Mouse (Mus musculus) spleen, postnatal 36 days (tissue): ENCODE results near the gene Arfgap3.
A peak's percentile ranks its signal among the peaks of the same experiment; 100 is the strongest.
"Not testable (repeated sequence)": the region's sequence is repeated elsewhere in the genome, so short reads cannot be mapped to it uniquely, and the experiment has no call there.

Source experiments
- DNase-seq, 2 experiments: peaks; one replicate each; pipeline ENCODE4 v3.0.0; 2022; ENCODE audit warnings: low spot score in 2 of 2, mixed read lengths in 1 of 2

The Arfgap3 gene

GRCm38 (mm10) chr15:83349954-83350711 is at the start of gene Arfgap3:
Gene Arfgap3, minus strand, starts transcription at chr15:83350247.
- peak; percentile 89 to 90 for DNase-seq

DNA sequence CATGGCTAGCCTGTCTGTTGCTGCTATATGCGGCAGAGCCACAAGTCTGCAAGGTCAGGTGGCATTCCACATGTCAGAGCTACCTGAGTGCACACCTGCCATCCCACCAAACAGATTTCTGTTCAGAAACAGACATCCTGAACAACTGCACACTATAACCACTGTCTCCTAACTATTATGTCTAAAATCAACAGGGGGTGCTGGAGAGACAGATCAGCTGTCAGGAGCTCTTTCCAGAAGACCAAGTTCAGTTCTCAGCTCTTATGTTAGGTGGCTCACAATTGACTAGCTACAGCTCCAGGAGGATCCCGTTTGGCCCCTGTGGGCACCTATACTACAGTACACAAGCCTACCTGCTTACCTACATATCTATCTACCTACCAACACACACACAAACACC is 42.7 kb upstream of the Arfgap3 start:
- no peak for DNase-seq

DNA sequence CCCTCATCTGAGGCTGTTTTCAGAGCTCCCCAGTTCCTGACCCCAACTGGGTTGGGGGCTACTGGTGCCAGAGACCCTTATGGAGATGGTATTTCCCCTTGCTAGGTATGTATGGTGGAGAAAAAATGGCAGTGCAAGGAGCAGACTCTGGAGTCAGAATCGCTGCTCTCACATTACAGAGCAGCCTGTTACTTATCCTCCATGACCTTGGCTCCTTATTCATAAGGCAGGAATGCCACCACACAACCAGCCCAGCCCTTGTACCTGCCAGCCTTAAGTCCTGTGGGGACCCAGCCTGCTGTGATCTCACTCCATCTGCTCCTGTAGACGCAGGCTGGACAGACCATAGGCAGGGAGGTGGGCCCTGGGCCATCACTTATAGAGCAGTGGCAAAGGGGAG is 37.9 kb upstream of the Arfgap3 start:
- no peak for DNase-seq

DNA sequence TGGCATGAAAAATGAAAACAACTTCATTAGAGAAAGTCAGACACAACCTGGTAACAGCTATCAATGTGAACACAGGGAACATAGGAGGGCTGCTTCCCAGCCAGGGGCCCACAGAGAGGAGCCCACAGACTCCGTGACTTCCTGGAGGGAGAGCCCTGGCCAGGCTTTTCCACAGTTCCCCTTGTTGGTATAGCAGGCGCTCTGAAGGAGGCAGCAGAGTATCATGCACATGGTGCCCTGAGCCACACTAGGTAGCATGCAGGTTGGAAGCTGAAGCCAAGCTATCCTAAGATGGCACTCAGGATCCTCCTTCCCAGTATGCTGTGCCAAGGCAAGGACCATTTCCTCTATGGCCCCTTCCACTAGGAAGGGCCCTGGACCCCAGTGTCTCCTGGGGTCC is 33.6 kb upstream of the Arfgap3 start:
- no peak for DNase-seq

DNA sequence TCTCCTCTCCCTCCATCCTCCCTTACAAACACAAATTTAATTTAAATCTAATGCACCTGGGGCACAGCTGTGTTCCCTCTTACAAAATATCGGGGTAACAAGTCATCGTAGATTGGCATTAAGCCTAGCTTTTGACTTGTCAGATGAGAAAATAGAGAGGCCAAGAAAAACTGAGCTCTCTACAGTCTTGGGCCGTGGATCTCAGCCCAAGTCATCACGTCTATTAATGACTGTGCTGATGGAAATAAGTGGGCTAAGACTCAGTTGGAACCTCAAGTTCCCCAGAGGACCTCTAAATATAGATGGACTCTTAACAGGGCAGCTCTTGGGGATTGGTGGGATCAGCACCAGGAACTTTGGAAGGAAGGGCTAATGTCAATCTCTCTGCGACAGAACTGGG is 33.1 kb upstream of the Arfgap3 start:
- no peak for DNase-seq

DNA sequence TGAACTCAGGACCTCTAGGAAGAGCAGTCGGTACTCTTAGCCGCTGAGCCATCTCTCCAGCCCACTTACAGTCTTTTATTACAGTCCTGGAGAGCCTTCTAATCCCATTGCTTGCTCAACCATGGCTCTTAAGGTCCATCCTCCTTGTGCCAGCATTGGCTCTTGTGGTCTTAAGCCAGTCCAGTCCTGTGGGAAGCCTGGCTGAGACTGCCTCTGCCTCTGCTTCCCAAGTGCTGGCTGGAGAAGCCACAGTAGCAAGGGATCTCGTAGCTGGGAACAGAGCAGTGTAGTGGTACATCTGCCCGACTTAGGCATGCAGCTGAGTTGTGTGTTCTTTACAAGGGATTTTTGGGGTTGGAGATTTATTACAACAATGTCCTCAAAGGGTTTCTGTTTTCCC is 32.4 kb upstream of the Arfgap3 start:
- no peak for DNase-seq

DNA sequence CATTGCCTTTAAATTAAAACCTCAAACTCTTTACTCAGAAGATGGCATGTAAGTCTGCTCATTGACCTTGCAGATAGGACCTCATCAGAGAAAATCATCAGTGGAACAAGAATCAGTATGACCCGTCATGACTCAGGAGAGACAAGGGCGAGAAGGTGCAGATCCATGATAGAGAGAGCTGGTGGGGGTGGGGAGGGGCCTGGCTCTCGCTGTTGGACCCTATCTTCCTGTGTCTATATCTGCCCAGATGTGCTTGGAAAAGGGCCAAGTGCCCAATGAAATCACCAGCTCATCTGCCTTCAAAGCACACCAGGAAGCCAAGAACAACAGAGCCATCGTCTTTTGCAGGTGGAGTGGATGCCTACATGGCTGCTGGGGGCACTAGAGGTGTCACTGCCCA is 27.1 kb upstream of the Arfgap3 start:
- peak; percentile 28 to 59 for DNase-seq

DNA sequence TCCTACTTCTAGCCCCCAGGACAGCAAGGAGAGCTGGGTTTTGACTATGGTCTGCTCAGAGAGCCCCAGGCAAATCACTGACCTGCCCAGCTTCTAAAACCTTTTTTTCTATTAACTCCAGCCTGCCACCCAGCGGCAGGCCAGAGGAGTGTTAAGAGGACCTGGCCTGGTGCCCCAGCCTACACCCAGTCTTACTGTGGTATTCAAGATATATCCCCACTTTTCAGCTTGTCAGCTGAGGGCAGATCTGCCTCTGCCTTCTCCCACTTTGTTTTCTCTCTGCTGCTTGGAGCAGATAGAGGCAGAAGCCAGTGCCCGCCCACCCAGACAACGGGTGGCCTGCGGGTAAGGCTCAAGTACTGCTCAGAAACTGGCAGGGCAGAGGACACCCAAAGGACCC is 25.1 kb upstream of the Arfgap3 start:
- peak; percentile 64 to 79 for DNase-seq

GRCm38 (mm10) chr15:83374076-83374475 is 24.0 kb upstream of the Arfgap3 start:
- DNase-seq = no peak

GRCm38 (mm10) chr15:83368702-83369101 is 18.7 kb upstream of the Arfgap3 start:
- DNase-seq = not testable (repeated sequence)

GRCm38 (mm10) chr15:83368261-83368660 is 18.2 kb upstream of the Arfgap3 start:
- no peak for DNase-seq

DNA sequence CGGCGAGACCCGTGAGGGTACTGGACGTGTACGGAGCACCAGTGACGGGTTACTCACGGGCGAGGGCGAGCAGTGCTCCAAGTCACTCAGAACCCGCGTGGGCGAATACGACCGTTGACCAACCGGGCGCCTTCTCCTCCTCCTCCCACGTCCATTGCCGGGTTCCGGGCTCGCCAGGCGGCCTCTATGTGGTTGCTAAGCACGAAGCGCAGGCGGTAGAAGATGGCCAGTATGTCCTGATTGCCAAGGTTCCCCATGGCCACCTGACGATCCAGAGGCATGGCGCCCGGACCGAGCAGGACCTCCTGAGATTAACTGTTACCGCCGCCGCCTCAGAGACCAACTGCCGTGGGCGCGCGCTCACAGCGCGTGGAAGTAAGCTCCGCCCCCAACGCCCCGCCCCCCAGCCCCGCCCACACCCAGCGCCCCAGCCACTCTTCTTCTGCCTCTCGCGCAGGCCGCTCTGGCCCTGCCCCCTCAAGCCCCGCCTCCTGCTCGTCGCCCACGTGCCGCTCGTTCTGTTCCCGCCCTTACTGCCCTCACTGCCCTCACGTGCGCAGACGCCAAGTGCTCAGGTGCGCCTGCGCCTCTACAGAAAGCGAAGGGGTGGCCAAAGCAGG is 17.0 kb upstream of the Arfgap3 start:
- DNase-seq = peak; percentile 73 to 75

DNA sequence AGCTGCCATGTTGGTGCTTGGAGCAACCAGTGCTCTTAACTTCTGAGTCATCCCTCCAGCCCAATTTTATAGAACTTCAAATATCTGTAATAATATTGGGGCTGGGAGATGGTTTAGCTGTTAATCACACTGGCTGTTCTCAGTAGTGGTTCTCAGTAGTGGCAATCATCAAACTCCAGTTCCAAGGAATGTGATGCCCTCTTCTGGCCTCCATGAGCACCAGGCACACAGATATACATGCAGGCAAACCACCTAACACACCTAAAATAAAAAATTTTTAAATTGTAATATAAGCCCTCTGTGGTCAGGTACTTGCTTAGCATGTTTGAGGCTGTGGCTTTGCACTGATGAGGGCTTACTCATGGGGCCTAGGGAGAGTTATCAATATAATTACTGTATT is 15.7 kb upstream of the Arfgap3 start:
- DNase-seq = no peak

GRCm38 (mm10) chr15:83364194-83364593 is 14.1 kb upstream of the Arfgap3 start:
- DNase-seq = no peak

GRCm38 (mm10) chr15:83362813-83363212 is 12.8 kb upstream of the Arfgap3 start:
- not testable (repeated sequence) for DNase-seq

GRCm38 (mm10) chr15:83360899-83361298 is 10.9 kb upstream of the Arfgap3 start:
- DNase-seq = not testable (repeated sequence)

DNA sequence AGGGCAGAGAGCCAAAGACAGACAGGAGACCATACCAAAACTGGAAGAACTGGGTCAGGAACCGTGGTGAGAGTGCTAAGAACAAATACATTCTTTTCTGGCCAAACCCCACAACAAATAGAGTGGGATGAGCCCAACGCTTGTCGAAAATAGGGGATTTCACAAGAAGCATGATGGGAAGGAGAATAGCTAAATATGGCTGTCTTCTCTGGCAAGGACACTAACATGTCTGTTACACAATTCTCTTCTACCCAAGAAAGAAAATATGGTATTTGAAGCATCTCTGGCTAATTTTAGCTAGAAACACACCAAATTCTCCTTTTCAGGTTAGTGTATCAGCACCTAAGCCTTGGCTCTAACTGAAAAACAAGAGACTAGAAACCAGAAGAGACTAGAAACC is 10.1 kb upstream of the Arfgap3 start:
- DNase-seq = no peak

GRCm38 (mm10) chr15:83358476-83358875 is 8.4 kb upstream of the Arfgap3 start:
- no peak for DNase-seq

- no peak for DNase-seq
These were observed 1.5 kb upstream of the Arfgap3 start for GRCm38 (mm10) chr15:83351546-83351945.

GRCm38 (mm10) chr15:83350859-83351258 is 812 bp upstream of the Arfgap3 start:
- no peak for DNase-seq

DNA sequence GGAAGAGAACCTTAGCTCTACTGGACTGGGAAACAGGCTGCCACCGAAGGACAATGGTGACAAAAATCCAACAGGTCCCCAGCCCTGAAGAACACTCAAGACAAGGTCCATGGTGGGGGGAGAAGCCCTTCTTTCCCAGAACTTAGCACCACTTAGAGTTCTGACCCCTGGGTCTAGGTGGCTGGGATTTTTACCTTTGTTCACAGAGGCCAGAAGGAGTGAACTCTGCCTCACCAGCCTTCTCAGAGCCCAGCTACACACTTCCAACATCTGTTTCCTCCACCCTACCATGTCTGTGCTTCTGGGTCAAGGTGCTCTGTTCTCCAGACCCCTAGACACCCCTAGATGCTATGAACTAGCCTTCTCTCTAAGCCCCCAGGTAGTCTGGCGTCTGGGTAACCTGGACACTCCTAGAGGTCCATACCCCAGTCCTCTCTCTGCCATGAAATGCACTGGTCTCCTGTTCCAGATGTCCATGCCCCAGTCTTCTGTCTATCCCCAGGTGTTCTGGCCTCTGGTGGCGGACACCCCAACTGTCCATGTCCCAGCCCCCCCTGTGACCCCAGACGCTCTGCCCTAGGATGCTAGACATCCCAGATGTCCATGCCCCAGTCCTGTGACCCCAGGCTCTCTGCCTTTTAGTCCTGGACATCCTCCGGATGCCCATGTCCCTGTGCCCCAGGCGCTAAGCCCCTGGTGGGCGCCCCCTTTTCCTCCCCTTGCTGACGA is 658 bp downstream of the Arfgap3 start:
- no peak for DNase-seq

GRCm38 (mm10) chr15:83348747-83349146 is 1.3 kb downstream of the Arfgap3 start:
- DNase-seq = no peak
